Mouse (Mus musculus) urinary bladder, postnatal 36 days (tissue): Measurements from ENCODE around the gene Gm49486.
A peak's percentile ranks its signal among the peaks of the same experiment; 100 is the strongest.
"Not testable (repeated sequence)": the region's sequence is repeated elsewhere in the genome, so short reads cannot be mapped to it uniquely, and the experiment has no call there.

Experiments used
- DNase-seq, 2 experiments: peaks; one replicate each; pipeline ENCODE4 v3.0.0; 2022; ENCODE audit warnings: low spot score in 2 of 2, mixed read lengths in 1 of 2

Gene Gm49486

DNA sequence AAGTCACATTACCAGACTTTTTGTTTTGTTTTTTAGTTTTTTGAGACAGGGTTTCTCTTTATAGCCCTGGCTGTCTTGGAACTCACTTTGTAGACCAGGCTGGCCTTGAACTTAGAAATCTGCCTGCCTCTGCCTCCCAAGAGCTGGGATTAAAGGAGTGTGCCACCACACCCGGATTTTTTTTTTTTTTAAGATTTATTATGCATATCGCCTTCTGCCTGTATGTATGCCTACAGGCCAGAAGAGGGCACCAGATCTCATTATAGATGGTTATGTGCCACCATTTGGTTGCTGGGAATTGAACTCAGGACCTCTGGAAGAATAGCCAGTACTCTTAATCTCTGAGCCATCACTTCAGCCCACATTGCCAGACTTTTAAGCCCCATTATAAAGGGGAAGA is 3.4 kb upstream of the Gm49486 start:
- not testable (repeated sequence) for DNase-seq

DNA sequence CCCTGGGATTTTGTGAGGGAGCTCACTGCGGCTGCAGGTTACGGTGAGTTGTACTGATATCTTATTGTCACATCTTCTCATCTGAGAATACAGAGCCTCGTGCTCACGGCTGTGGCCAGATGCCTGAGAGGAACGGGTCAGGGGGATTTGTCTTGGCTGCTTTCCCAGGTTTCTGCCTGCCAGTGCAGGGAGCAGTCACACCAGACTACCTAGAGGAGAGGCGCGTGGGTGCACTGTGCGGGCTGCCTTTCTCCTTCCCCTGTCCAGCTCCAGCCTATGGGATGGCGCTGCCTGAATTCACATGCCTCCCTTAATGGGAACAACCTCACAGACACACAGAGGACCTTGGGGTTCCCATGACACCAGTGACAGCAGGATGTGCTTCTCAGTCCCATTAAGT is 6.1 kb downstream of the Gm49486 start:
- DNase-seq = no peak

GRCm38 (mm10) chr15:79238036-79238435 is 8.8 kb downstream of the Gm49486 start:
- no peak for DNase-seq

DNA sequence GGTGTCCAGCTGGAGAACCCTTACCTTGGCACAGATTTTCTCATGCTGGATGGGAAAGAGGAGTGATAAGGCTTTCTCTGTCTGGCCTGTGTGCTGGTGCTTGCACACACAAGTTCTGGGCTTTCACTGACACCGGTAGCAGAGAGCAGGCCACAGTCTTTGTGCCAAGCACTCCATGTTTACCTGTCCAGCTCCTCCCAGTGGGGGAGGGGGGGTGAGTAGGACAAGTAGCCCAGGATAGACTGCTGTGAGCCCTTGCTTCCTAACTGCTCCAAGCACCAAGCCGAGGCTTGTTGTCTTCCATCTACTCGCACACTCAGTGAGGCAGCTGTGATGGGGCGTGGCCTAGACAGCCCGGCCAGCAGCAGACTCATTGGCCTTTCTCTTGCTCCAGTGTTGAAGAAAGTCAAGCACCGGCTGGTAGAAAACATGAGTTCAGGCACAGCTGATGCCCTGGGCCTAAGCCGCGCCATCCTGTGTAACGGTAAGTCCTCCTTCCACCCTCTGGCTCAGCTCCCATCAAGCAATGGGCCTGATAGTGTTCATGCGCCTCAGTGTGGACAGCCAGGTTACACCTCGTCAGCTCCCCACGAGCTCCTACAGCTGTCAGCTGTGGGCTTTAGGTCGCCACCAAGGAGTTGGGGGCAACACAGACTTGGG is 13.5 kb downstream of the Gm49486 start:
- DNase-seq = no peak

DNA sequence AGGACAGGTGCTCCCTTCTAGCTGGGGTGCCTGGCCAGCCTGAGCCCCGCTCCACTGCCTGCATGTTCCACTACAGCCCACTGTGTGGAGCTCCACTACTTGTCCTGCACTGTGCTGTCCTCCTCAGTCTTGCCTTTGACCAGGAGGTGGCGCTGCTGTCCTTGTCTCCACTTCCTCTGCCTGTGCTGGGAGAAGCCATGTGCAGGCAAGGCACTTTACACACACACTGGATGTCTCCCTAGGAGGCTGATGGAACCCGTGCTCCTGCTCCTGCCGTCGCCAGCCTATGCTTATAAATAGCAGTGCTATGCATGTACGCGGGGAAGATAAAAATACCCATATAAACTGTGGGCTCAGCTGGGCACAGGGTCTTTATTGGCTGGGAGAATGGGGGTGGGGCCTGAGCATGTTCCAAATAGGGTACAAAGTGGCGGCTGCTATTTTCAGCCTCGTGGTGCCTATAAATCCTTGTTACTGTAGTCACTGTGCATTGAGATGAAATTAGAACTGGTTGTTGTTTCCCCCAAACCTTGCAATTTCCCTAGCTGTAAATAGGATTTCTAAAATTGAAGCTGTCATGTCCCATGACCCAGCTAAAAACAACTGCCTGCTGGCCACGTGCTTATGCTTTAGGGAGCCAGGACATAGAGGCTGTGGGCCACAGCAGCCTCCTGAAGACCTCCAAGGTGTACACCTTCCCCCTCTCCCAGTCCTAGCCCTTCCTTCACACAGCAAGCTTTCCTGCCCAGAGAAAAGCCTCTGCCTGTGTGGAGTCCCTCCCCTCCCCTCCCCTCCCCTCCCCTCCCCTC is 14.2 kb downstream of the Gm49486 start:
- peak; percentile 92 to 95 for DNase-seq

- DNase-seq = peak in 1 of 2 experiments; percentile 23
Observed at GRCm38 (mm10) chr15:79244071-79244893, 15.1 kb downstream of the Gm49486 start.

DNA sequence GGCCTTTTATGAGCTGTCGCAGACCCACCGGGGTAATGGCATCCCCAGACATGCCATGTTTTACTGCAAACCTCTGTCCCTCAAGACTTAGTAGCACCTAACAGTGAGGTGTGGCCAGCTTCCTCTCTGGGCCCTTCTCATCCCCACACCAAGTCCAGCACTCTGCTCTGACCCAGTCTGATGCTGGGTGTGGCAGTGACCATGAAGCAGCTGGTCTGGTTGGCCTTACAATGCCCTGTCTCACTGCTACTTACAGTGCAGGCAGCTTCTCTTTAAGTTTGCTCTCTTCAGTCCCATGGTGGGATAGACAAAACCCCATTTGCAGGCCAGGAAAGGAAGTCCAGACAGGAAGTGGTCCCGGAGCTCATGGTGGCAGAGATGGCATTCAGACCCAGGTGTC is 16.1 kb downstream of the Gm49486 start:
- DNase-seq = no peak

DNA sequence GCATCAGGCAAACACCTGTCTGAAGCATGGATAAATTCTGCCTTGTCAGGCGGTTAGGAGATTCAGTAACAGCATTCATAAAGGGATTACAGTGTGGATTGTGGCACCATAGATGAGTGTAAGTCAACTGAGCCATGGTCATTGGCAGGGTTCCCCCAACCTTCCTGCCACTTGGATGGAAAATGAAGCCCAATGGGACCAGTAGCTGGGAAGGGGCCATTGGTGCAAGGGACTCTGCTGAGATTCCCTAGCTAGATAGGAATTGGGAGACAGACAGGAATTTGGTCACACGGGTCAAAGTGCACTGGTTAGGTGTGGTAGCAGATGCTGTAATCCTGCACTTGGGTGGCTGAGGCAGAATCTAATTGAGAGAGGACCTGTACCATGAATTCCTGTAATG is 21.0 kb downstream of the Gm49486 start:
- DNase-seq = no peak

DNA sequence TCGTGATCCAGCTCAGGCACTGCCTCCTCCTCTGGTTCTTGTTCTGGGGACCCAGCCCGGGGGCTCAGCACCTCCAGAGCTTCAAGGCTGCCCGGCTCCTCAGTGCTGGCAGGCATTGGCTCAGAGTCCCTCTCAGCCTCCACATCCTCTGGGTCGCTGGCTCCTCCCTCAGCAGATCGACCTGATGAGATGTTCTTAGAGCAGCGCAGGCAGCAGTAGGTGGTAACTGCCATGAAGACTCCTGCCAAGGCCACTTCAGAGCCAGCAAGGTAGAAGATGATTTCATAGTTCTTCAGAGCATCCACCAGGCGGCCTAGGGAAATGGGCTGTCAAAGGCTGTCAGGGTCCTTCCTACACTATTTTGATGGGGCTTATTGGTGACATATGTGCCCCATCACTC is 22.0 kb downstream of the Gm49486 start:
- no peak for DNase-seq

DNA sequence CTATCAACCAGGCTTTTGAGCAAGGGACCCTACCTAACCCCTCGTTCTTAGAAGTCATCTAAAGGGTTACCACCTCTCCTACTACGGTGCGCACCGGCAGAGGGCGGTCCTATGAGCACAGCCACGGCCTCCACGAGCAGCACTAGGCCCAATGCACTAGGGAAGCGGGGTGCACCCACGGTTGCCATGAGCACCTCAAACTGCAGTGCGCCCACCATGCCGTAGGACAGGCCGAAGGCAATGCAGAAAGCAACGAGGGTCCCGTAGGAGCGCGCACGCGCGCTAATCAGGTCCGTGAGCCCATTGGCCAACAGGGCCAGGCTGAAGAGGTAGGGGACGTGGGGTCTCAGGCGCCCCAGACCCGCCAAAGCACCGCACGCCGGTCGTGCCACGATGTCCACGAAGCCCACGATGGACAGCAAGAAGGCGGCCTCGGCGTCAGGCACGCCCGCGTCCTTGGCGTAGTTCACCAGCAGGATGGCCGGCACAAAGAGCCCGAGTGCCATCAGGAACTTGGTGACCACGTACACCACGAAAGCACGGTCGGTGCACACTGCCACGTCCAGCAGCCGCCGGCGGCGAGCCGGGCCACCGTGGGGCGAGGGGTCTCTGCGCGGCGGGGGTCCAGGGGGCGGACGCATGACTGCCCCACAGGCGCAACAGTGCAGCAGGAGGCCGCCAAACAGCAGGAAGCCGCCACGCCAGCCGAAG is 22.7 kb downstream of the Gm49486 start:
- peak in 1 of 2 experiments; percentile 29 for DNase-seq

DNA sequence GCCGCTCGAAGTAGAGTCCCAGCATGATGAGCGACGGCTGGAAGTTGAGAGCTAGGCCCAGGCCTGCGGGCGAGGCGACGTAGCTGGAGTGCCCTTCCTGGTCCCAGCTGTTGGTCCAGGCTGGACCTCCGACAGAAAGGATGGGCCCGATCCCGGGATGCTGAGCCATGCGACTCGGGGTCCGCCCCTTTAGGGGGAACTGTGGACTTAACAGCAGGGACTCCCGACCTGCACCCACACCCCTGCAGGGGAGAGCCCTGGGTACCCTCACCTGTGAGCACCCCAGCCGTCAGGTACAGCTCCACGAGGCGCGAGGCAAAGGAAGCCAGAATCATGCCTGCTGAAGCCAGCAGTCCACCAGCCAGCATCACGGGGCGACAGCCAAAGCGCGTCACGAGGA is 23.4 kb downstream of the Gm49486 start:
- DNase-seq = peak in 1 of 2 experiments; percentile 10

- no peak for DNase-seq
Observed at GRCm38 (mm10) chr15:79254661-79255060, 25.5 kb downstream of the Gm49486 start, which contains the start of gene Slc16a8. TSS of gene Slc16a8 (minus strand) at chr15:79254761.

- no peak for DNase-seq
Observed at GRCm38 (mm10) chr15:79258521-79258920, 29.3 kb downstream of the Gm49486 start.

- DNase-seq = peak in 1 of 2 experiments; percentile 44
Observed at GRCm38 (mm10) chr15:79261095-79261725, 32.0 kb downstream of the Gm49486 start.

DNA sequence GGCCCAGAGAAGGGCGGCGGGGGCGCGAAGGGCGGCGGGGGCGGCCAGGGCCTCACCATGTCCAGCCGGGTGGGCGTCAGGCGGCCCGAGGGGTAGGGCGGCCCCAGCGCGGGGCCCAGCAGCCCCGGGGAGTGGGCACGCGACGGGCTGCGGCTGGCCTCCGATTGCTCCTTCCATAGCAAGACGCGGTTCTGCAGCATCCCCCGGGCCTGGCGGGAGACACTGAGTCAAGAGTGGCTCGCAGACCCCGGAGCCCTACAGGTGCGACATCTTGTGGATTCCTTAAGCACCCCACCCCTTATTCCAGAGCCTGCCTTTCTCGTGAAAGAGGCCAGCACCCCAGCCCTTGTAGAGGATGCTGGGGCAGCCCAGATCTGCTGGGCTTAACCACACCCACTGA is 32.6 kb downstream of the Gm49486 start:
- no peak for DNase-seq

DNA sequence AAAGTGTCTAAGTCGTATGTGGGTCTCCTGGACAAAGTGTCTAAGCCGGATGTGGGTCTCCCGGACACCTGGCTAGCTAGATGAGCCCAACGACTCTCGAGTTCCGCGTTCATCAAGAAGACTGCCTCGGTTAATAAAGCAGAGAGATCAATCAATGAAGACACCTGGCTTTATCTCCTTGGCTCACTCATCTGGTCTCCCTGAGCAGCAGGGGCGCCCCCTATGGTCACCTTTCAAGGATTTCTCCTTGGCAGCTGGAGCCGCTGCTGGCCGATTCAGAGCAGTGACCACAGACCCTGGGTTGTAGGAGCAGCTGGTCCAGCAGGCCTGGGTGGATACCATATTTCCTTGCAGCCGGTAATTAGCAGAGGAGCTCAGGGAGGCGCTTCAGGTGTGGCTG is 33.2 kb downstream of the Gm49486 start:
- DNase-seq = no peak

GRCm38 (mm10) chr15:79262786-79263309 is 33.7 kb downstream of the Gm49486 start:
- no peak for DNase-seq

- DNase-seq = no peak
Observed at GRCm38 (mm10) chr15:79263726-79264125, 34.5 kb downstream of the Gm49486 start.

GRCm38 (mm10) chr15:79265384-79265783 is 36.2 kb downstream of the Gm49486 start:
- no peak for DNase-seq

DNA sequence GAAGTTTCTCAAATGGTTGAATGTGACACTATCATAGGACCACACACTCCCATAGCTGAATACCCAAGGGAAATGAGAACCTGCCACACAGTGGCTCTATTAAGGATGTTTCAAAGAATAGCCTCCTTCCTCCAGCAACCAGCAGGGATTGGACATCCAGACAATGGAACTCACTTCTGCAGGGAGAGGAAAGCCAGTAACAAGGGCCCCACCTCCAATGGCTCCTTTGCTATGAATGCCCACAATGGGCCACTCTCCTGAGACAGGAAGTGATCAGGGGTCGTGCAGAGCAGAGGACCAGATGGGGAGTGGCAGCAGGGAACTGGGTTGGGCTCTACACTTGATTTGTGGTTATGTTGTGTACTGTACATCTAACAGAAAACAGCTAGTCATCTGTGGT is 39.3 kb downstream of the Gm49486 start:
- DNase-seq = no peak
